Mouse (Mus musculus) G1E (cell line): ENCODE measurements around the gene Cst9.

Source experiments
- CTCF ChIP-seq: IDR thresholded peaks from 2 replicates; pipeline ENCODE4 v1.5.1; 2012; ENCODE audit warnings: low read depth, low read length, inconsistent platforms, mixed read lengths
- GATA1 ChIP-seq: IDR thresholded peaks from 2 replicates; pipeline ENCODE4 v1.6.1; 2012; ENCODE audit warnings: borderline replicate concordance, low read length, inconsistent platforms, mixed read lengths
- GATA2 ChIP-seq: IDR thresholded peaks from 2 replicates; pipeline ENCODE4 v1.6.1; 2012; ENCODE audit warnings: low read depth, low read length, inconsistent platforms, borderline replicate concordance
- POLR2AphosphoS5 ChIP-seq: IDR thresholded peaks from 2 replicates; pipeline ENCODE4 v1.6.1; 2012; ENCODE audit warnings: low read depth, low read length, inconsistent platforms; ENCODE audit not compliant: insufficient replicate concordance
- TAL1 ChIP-seq: conservative IDR thresholded peaks from 2 replicates; pipeline ENCODE4 v1.6.1; 2012; ENCODE audit warnings: low read depth, low read length, inconsistent platforms, mixed read lengths

- TF ChIP-seq TAL1 (no peak), CTCF (no peak), GATA2 (no peak), POLR2AphosphoS5 (no peak), GATA1 (no peak)
Observed at GRCm38 (mm10) chr2:148860993-148861392, 26.0 kb downstream of the Cst9 start.
